In the genomic region with DNA sequence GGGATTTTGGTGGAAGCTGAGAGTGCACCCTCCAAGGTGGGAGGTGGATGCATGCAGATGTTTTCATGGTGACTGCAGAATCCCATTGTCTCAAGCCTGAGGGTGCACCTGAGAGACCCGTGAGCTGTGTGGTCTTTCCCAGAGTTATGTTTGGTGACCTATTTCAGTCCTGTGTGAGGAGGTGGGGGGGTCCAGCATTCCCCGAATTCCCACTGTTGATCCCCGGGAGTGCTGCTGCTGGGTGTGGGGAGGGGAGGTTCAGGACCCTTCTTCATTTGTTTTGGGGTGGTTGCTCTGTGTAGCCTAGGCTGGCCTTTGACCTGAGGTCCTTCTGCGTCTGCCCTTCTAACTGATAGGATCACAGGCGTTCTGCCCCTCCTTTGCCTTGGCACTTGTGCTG, we compare ENCODE assay signal across 14 mouse cellular contexts. TPM values are rescaled to one million over a fixed set of nuclear protein-coding genes. Genes with fewer than 3 reads are reported as not detected.
DNase-seq lines count a peak whose midpoint lies in the region; ATAC-seq and TF ChIP-seq lines count a peak whose summit lies in the region.
"Had no signal": no experiment of that assay in that cellular context is flagged by ENCODE, and none has a peak within 500 bp of the region (broad histone marks: within the 10 kb centered on the region; RNA-seq: fewer than 3 reads in every experiment).

No protein-coding gene starts in this region.

- no peak overlapping the region for H3K4me3 ChIP-seq in heart, embryonic 13.5 days
- H3K4me3 ChIP-seq in embryonic facial prominence, embryonic 13.5 days, result no peak overlapping the region
- H3K4me3 ChIP-seq in midbrain, embryonic 16.5 days (ENCODE audit: low read depth, low read length), result no peak overlapping the region
- H3K4me3 ChIP-seq in kidney, adult 2 months (ENCODE audit: insufficient read depth, low read depth, low read length), result no peak overlapping the region
- H3K4me3 ChIP-seq: liver, embryonic 13.5 days had no signal

- no peak for TF ChIP-seq POLR2A in kidney, adult 2 months (IDR thresholded peaks at IDR 0.05; ENCODE audit: low read depth, low read length)

- no peak for TF ChIP-seq CTCF in kidney, adult 2 months (conservative IDR thresholded peaks at IDR 0.05; ENCODE audit: insufficient read depth, insufficient read length, low read depth, low read length)

- peak overlapping the region; percentile 76 for H3K27ac ChIP-seq in heart, embryonic 13.5 days (replicated peaks)
- no peak overlapping the region for H3K27ac ChIP-seq in embryonic facial prominence, embryonic 13.5 days
- H3K27ac ChIP-seq in midbrain, embryonic 16.5 days (ENCODE audit: low read length), result peak overlapping the region; percentile 80
- H3K27ac ChIP-seq in kidney, adult 2 months (ENCODE audit: insufficient read depth, low read depth, low read length), result no peak overlapping the region
- H3K27ac ChIP-seq: liver, embryonic 13.5 days had no signal

- no peaks in the 10 kb centered on the region for H3K27me3 ChIP-seq in heart, embryonic 13.5 days (replicated peaks)
- H3K27me3 ChIP-seq in embryonic facial prominence, embryonic 13.5 days, result no peaks in the 10 kb centered on the region
- H3K27me3 ChIP-seq in midbrain, embryonic 16.5 days (ENCODE audit: control insufficient read depth, insufficient read depth, low read depth, low read length), result no peaks in the 10 kb centered on the region
- H3K27me3 ChIP-seq in kidney, adult 2 months (replicated peaks; ENCODE audit: control insufficient read depth, insufficient read depth, low read length), result no peaks in the 10 kb centered on the region
- H3K27me3 ChIP-seq: liver, embryonic 13.5 days had no signal

- H3K9ac ChIP-seq in heart, embryonic 13.5 days, result peak overlapping the region; percentile 63; the same call in 1 of the 2 replicates
- H3K9ac ChIP-seq in embryonic facial prominence, embryonic 13.5 days, result 0 out of 2 replicates have a peak overlapping the region, but pooled peaks have one; percentile 27
- H3K9ac ChIP-seq in midbrain, embryonic 16.5 days (ENCODE audit: low read depth, low read length), result no peak overlapping the region
- H3K9ac ChIP-seq: liver, embryonic 13.5 days had no signal

- H3K36me3 ChIP-seq in heart, embryonic 13.5 days, result peaks cover 40% of the 10 kb centered on the region
- H3K36me3 ChIP-seq in embryonic facial prominence, embryonic 13.5 days, result peaks cover 32% of the 10 kb centered on the region
- H3K36me3 ChIP-seq in midbrain, embryonic 16.5 days (ENCODE audit: control insufficient read depth, insufficient read depth, low read length), result peaks cover 12% of the 10 kb centered on the region
- H3K36me3 ChIP-seq in kidney, adult 2 months (ENCODE audit: control insufficient read depth, insufficient read depth, low read length), result no peaks in the 10 kb centered on the region

- ATAC-seq in heart, embryonic 13.5 days (ENCODE audit: extremely low read depth, insufficient number of reproducible peaks, low FRiP score, low TSS enrichment), result no peak
- no peak for ATAC-seq in embryonic facial prominence, embryonic 13.5 days (ENCODE audit: insufficient number of reproducible peaks, insufficient read depth, low FRiP score, low TSS enrichment, low read depth)
- no peak for ATAC-seq in midbrain, embryonic 16.5 days

- peak overlapping the region; percentile 26 for H3K4me2 ChIP-seq in heart, embryonic 13.5 days
- H3K4me2 ChIP-seq in embryonic facial prominence, embryonic 13.5 days, result no peak overlapping the region
- H3K4me2 ChIP-seq in midbrain, embryonic 16.5 days (ENCODE audit: low read length), result no peak overlapping the region
- H3K4me2 ChIP-seq: liver, embryonic 13.5 days had no signal

- H3K9me3 ChIP-seq in heart, embryonic 13.5 days, result no peaks in the 10 kb centered on the region
- no peaks in the 10 kb centered on the region for H3K9me3 ChIP-seq in embryonic facial prominence, embryonic 13.5 days
- no peaks in the 10 kb centered on the region for H3K9me3 ChIP-seq in midbrain, embryonic 16.5 days (replicated peaks; ENCODE audit: control insufficient read depth, low read length, poor library complexity, severe bottlenecking)
- H3K9me3 ChIP-seq: liver, embryonic 13.5 days had no signal

- WGBS in heart, embryonic 13.5 days, result 61% methylated on average over 5 of the region's 5 CpGs
- 72% methylated on average over 5 of the region's 5 CpGs for WGBS in embryonic facial prominence, embryonic 13.5 days
- 76% methylated on average over 5 of the region's 5 CpGs for WGBS in midbrain, embryonic 16.5 days
- 90% methylated on average over 5 of the region's 5 CpGs for WGBS in kidney, adult 2 months

- peaks cover 35% of the 10 kb centered on the region for H3K4me1 ChIP-seq in heart, embryonic 13.5 days
- H3K4me1 ChIP-seq in embryonic facial prominence, embryonic 13.5 days, result peaks cover 29% of the 10 kb centered on the region
- peaks cover 26% of the 10 kb centered on the region for H3K4me1 ChIP-seq in midbrain, embryonic 16.5 days (ENCODE audit: control insufficient read depth, insufficient read depth, low read length)
- 0 out of 2 replicates have a peak, but pooled peaks cover 2% of the 10 kb centered on the region for H3K4me1 ChIP-seq in kidney, adult 2 months (ENCODE audit: control insufficient read depth, insufficient read depth, low read length)

- no peak for DNase-seq in heart, adult 9 months (ENCODE audit: low spot score in 2 of 2)
- DNase-seq in induced T-regulatory cell, adult 2 months (ENCODE audit: low read depth), result peak; percentile 12
- DNase-seq in spleen, adult 18-20 months, result no peak
- no peak for DNase-seq in c-Kit-positive CD71-positive TER-119-positive erythroid progenitor cells, embryonic 14.5 days (ENCODE audit: low spot score)
- DNase-seq in kidney, adult 2 months, result no peak
- DNase-seq: cerebellum, adult 9-10 months; kidney, postnatal 25 days; liver, embryonic 13.5 days had no signal

RNA-seq across cellular contexts. Expression of a gene that starts 15.0 kb away (rescaled TPM):
- polyA plus RNA-seq in heart, embryonic 13.5 days (2015; fragmentation: Nextera tagmentation; extraction: Ambion mirVana), result 15.6 and 17.0 TPM in 2 replicates
- 23.2 and 23.6 TPM in 2 replicates for polyA plus RNA-seq in embryonic facial prominence, embryonic 13.5 days (2015; fragmentation: Nextera tagmentation; extraction: Ambion mirVana)
- 28.5 and 34.7 TPM in 2 replicates for polyA plus RNA-seq in midbrain, embryonic 16.5 days (2015; fragmentation: Nextera tagmentation; extraction: Ambion mirVana)
- 4.1 and 4.9 TPM in 2 replicates for polyA plus RNA-seq in kidney, adult 2 months (2012; rRNA removed)

RNA-seq across cellular contexts. Expression of a gene that starts 26.8 kb away (rescaled TPM):
- polyA plus RNA-seq in heart, embryonic 13.5 days (2015; fragmentation: Nextera tagmentation; extraction: Ambion mirVana), result 0.13 TPM in 1 of 2 replicates, not detected in the other
- polyA plus RNA-seq in embryonic facial prominence, embryonic 13.5 days (2015; fragmentation: Nextera tagmentation; extraction: Ambion mirVana), result 1.1 and 1.2 TPM in 2 replicates
- polyA plus RNA-seq in midbrain, embryonic 16.5 days (2015; fragmentation: Nextera tagmentation; extraction: Ambion mirVana), result 0.77 and 1.1 TPM in 2 replicates
- 19.6 and 24.9 TPM in 2 replicates for polyA plus RNA-seq in kidney, adult 2 months (2012; rRNA removed)
- polyA plus RNA-seq: C2C12; embryonic facial prominence, embryonic 11.5 days; liver, embryonic 13.5 days; macrophage had no signal

RNA-seq across cellular contexts. Expression of a gene that starts 55.4 kb away (rescaled TPM):
- 3.0 and 3.5 TPM in 2 replicates for polyA plus RNA-seq in heart, embryonic 13.5 days (2015; fragmentation: Nextera tagmentation; extraction: Ambion mirVana)
- polyA plus RNA-seq in embryonic facial prominence, embryonic 13.5 days (2015; fragmentation: Nextera tagmentation; extraction: Ambion mirVana), result 8.7 and 9.2 TPM in 2 replicates
- polyA plus RNA-seq in midbrain, embryonic 16.5 days (2015; fragmentation: Nextera tagmentation; extraction: Ambion mirVana), result 24.5 and 25.9 TPM in 2 replicates
- 21.7 and 24.1 TPM in 2 replicates for polyA plus RNA-seq in kidney, adult 2 months (2012; rRNA removed)

Comparison
In these comparisons a context has a peak if more than half of its experiments do, and no peak if none do; other contexts are left out.
1. H3K27ac ChIP-seq: peak in heart, embryonic 13.5 days (single experiment) and midbrain, embryonic 16.5 days (single experiment); none in embryonic facial prominence, embryonic 13.5 days (single experiment) and kidney, adult 2 months (single experiment).